ENCODE assay signal across 8 mouse cellular contexts in genomic region chr1:167289567-167290262, GRCm38 (mm10). TPM values are rescaled to one million over a fixed set of nuclear protein-coding genes. Genes with fewer than 3 reads are reported as not detected.
A peak's percentile ranks its signal among the peaks of the same experiment; 100 is the strongest.
DNase-seq lines count a peak whose midpoint lies in the region; ATAC-seq and TF ChIP-seq lines count a peak whose summit lies in the region.

No protein-coding gene starts in this region.

- no peak for ATAC-seq in heart, embryonic 16.5 days (replicated peaks; ENCODE audit: extremely low read depth, insufficient read depth, low FRiP score)
- no peak for ATAC-seq in midbrain, postnatal 0 days (ENCODE audit: low FRiP score)
- no peak for ATAC-seq in intestine, embryonic 15.5 days
- no peak for ATAC-seq in megakaryocyte-erythroid progenitor cell, adult 5-6 weeks (replicated peaks; ENCODE audit: low FRiP score, low TSS enrichment, poor library complexity, severe bottlenecking)

- H3K36me3 ChIP-seq in heart, embryonic 16.5 days (ENCODE audit: control insufficient read depth, insufficient read depth) = no peaks in the 10 kb centered on the region
- H3K36me3 ChIP-seq in hindbrain, embryonic 10.5 days = no peaks in the 10 kb centered on the region
- no peaks in the 10 kb centered on the region for H3K36me3 ChIP-seq in midbrain, postnatal 0 days (ENCODE audit: insufficient read depth, low read length)
- no peaks in the 10 kb centered on the region for H3K36me3 ChIP-seq in intestine, embryonic 15.5 days

- H3K27ac ChIP-seq in heart, embryonic 16.5 days (ENCODE audit: low read length) = no peak overlapping the region
- H3K27ac ChIP-seq in hindbrain, embryonic 10.5 days = peak overlapping the region; percentile 77
- H3K27ac ChIP-seq in midbrain, postnatal 0 days (ENCODE audit: low read depth, low read length) = no peak overlapping the region
- no peak overlapping the region for H3K27ac ChIP-seq in intestine, embryonic 15.5 days

- no peak overlapping the region; the same call in 1 of the 2 replicates for H3K9ac ChIP-seq in heart, embryonic 16.5 days (ENCODE audit: low read length)
- no peak overlapping the region for H3K9ac ChIP-seq in midbrain, postnatal 0 days (replicated peaks; ENCODE audit: low read length, poor library complexity, severe bottlenecking)
- H3K9ac ChIP-seq in intestine, embryonic 15.5 days = no peak overlapping the region

- H3K4me1 ChIP-seq in heart, embryonic 16.5 days (ENCODE audit: control insufficient read depth, insufficient read depth, low read length) = peaks cover 12% of the 10 kb centered on the region
- peaks cover 37% of the 10 kb centered on the region for H3K4me1 ChIP-seq in hindbrain, embryonic 10.5 days (replicated peaks)
- H3K4me1 ChIP-seq in midbrain, postnatal 0 days (ENCODE audit: insufficient read depth, low read length) = no peaks in the 10 kb centered on the region
- H3K4me1 ChIP-seq in intestine, embryonic 15.5 days (replicated peaks) = peaks cover 15% of the 10 kb centered on the region

- no peak overlapping the region for H3K4me3 ChIP-seq in heart, embryonic 16.5 days (ENCODE audit: low read length)
- peak overlapping the region; percentile 30 for H3K4me3 ChIP-seq in hindbrain, embryonic 10.5 days
- no peak overlapping the region for H3K4me3 ChIP-seq in midbrain, postnatal 0 days (ENCODE audit: low read depth, low read length)
- no peak overlapping the region for H3K4me3 ChIP-seq in intestine, embryonic 15.5 days (replicated peaks)

- H3K4me2 ChIP-seq in heart, embryonic 16.5 days (ENCODE audit: low read depth, low read length) = peak overlapping the region; percentile 9; the same call in 1 of the 2 replicates
- H3K4me2 ChIP-seq in midbrain, postnatal 0 days (ENCODE audit: low read depth, low read length, poor library complexity, severe bottlenecking) = 0 out of 2 replicates have a peak overlapping the region, but pooled peaks have one; percentile 4
- H3K4me2 ChIP-seq in intestine, embryonic 15.5 days (replicated peaks) = no peak overlapping the region

- 11% methylated on average over 11 of the region's 11 CpGs for WGBS in heart, embryonic 16.5 days
- WGBS in hindbrain, embryonic 10.5 days = 3% methylated on average over 11 of the region's 11 CpGs
- WGBS in midbrain, postnatal 0 days = 6% methylated on average over 11 of the region's 11 CpGs
- WGBS in intestine, embryonic 15.5 days = 7% methylated on average over 11 of the region's 11 CpGs

- peaks cover 5% of the 10 kb centered on the region for H3K27me3 ChIP-seq in heart, embryonic 16.5 days (ENCODE audit: control insufficient read depth, insufficient read depth, low read length)
- peaks cover 19% of the 10 kb centered on the region for H3K27me3 ChIP-seq in hindbrain, embryonic 10.5 days (ENCODE audit: insufficient read depth, poor library complexity, severe bottlenecking)
- H3K27me3 ChIP-seq in midbrain, postnatal 0 days (ENCODE audit: insufficient read depth, low read length) = no peaks in the 10 kb centered on the region; the same call in 1 of the 2 replicates
- H3K27me3 ChIP-seq in intestine, embryonic 15.5 days (replicated peaks) = peaks cover 7% of the 10 kb centered on the region; the same call in 1 of the 2 replicates

- DNase-seq in heart, adult 9 months (ENCODE audit: low spot score in 2 of 2) = no peak
- peak; percentile 90 for DNase-seq in R1 (ENCODE audit: low read depth, low spot score)
- DNase-seq in hindbrain, embryonic 10.5 days (ENCODE audit: low spot score) = peak; percentile 63
- DNase-seq in midbrain, postnatal 0 days (ENCODE audit: low spot score) = no peak
- no peak for DNase-seq in urinary bladder, postnatal 25 days (ENCODE audit: low spot score)

- no peak for TF ChIP-seq CTCF in midbrain, postnatal 0 days (IDR thresholded peaks at IDR 0.05)

- no peaks in the 10 kb centered on the region for H3K9me3 ChIP-seq in heart, embryonic 16.5 days (replicated peaks; ENCODE audit: control insufficient read depth, low read length)
- H3K9me3 ChIP-seq in hindbrain, embryonic 10.5 days = no peaks in the 10 kb centered on the region
- H3K9me3 ChIP-seq in midbrain, postnatal 0 days (ENCODE audit: low read length) = no peaks in the 10 kb centered on the region
- H3K9me3 ChIP-seq in intestine, embryonic 15.5 days = no peaks in the 10 kb centered on the region

RNA-seq across cellular contexts. Expression of gene Uck2, which starts 4.6 kb away (rescaled TPM):
- 51.4 and 68.8 TPM in 2 replicates for polyA plus RNA-seq in heart, embryonic 16.5 days (2015; fragmentation: Nextera tagmentation; extraction: Ambion mirVana)
- polyA plus RNA-seq in hindbrain, embryonic 10.5 days (2016; fragmentation: Nextera tagmentation; extraction: Ambion mirVana) = 113 and 125 TPM in 2 replicates
- total RNA-seq in midbrain, postnatal 0 days (2014; rRNA removed) = 54.4 and 74.2 TPM in 2 replicates
- 32.7 and 42.7 TPM in 2 replicates for polyA plus RNA-seq in midbrain, postnatal 0 days (2015; fragmentation: Nextera tagmentation; extraction: Ambion mirVana)
- 49.5 and 52.3 TPM in 2 replicates for polyA plus RNA-seq in intestine, embryonic 15.5 days (2015; fragmentation: Nextera tagmentation; extraction: Ambion mirVana)
- 187 and 249 TPM in 2 replicates for total RNA-seq in megakaryocyte-erythroid progenitor cell, adult 5-6 weeks (2014; fragmentation: Nextera tagmentation)
- total RNA-seq in megakaryocyte-erythroid progenitor cell, adult 5-6 weeks (2017) = 228 and 238 TPM in 2 replicates

RNA-seq across cellular contexts. Expression of gene Tmco1, which starts 18.5 kb away (rescaled TPM):
- polyA plus RNA-seq in heart, embryonic 16.5 days (2015; fragmentation: Nextera tagmentation; extraction: Ambion mirVana) = 85.3 and 99.1 TPM in 2 replicates
- polyA plus RNA-seq in hindbrain, embryonic 10.5 days (2016; fragmentation: Nextera tagmentation; extraction: Ambion mirVana) = 76.3 and 78.3 TPM in 2 replicates
- total RNA-seq in midbrain, postnatal 0 days (2014; rRNA removed) = 40.7 and 52.5 TPM in 2 replicates
- 74.4 and 74.9 TPM in 2 replicates for polyA plus RNA-seq in midbrain, postnatal 0 days (2015; fragmentation: Nextera tagmentation; extraction: Ambion mirVana)
- 101 and 109 TPM in 2 replicates for polyA plus RNA-seq in intestine, embryonic 15.5 days (2015; fragmentation: Nextera tagmentation; extraction: Ambion mirVana)
- total RNA-seq in megakaryocyte-erythroid progenitor cell, adult 5-6 weeks (2014; fragmentation: Nextera tagmentation) = 89.8 and 97.2 TPM in 2 replicates
- 150 and 178 TPM in 2 replicates for total RNA-seq in megakaryocyte-erythroid progenitor cell, adult 5-6 weeks (2017)

Comparison
In these comparisons a context has a peak if more than half of its experiments do, and no peak if none do; other contexts are left out.
1. DNase-seq: peak in R1 (single experiment) and hindbrain, embryonic 10.5 days (single experiment); none in heart, adult 9 months (0 of 2), midbrain, postnatal 0 days (single experiment) and urinary bladder, postnatal 25 days (single experiment).